Mouse (Mus musculus) heart, postnatal 0 days (tissue): ENCODE results near the gene Lasp1.

Experiments used
- CTCF ChIP-seq: IDR thresholded peaks from 2 replicates; pipeline ENCODE4 v1.5.1; 2016; ENCODE audit warnings: antibody characterized with exemption, control low read depth, low read depth
- EP300 ChIP-seq: IDR thresholded peaks from 2 replicates; pipeline ENCODE4 v1.6.1; 2016; ENCODE audit warnings: antibody characterized with exemption, low read depth

DNA sequence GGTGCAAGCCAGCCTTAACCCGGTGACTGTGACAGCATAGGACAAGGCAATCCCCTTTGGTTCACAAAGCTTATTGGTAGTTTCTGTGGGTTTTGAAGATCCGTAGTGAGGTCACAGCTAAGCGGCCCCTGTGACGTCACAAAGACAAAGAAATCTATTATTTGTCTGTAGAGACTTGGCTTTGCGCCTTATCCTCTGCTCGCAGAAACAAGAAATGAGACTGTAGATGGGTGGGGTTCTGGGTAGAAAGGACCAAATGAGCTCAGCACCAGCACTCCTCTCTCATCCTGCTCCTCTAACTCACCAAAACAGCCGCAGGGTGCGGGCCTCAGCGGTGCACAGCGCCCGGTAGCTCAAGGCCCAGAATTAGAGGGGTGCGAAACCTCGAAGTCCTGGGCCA is 23.6 kb upstream of the Lasp1 start:
- TF ChIP-seq EP300 (no peak), CTCF (no peak)
